In genomic region chr14:27376115-27376648, GRCm38 (mm10) we compare ENCODE assay signal across 13 mouse cellular contexts. TPM values are rescaled to one million over a fixed set of nuclear protein-coding genes. Genes with fewer than 3 reads are reported as not detected.
A peak's percentile ranks its signal among the peaks of the same experiment; 100 is the strongest.
DNase-seq lines count a peak whose midpoint lies in the region; ATAC-seq and TF ChIP-seq lines count a peak whose summit lies in the region.
"Had no signal": no experiment of that assay in that cellular context is flagged by ENCODE, and none has a peak within 500 bp of the region (broad histone marks: within the 10 kb centered on the region; RNA-seq: fewer than 3 reads in every experiment).

No protein-coding gene starts in this region.

- ATAC-seq in kidney, postnatal 0 days (replicated peaks; ENCODE audit: low FRiP score, low read depth): no peak
- ATAC-seq in kidney, embryonic 14.5 days (ENCODE audit: low FRiP score, low TSS enrichment): no peak
- peak; percentile 79 for ATAC-seq in monocyte, adult 5-6 weeks (replicated peaks; ENCODE audit: insufficient number of reproducible peaks, low FRiP score, low TSS enrichment, poor library complexity, severe bottlenecking)
- no peak for ATAC-seq in hindbrain, embryonic 13.5 days (ENCODE audit: low FRiP score)
- no peak for ATAC-seq in midbrain, embryonic 16.5 days

- DNase-seq in kidney, postnatal 0 days (ENCODE audit: low spot score): no peak
- DNase-seq in ovary, postnatal 14 days (ENCODE audit: low spot score): no peak
- DNase-seq: kidney, adult 9 months; thymus, postnatal 25 days had no signal

- H3ac ChIP-seq in C2C12 (ENCODE audit: control insufficient read depth, insufficient read length, low read depth): peak overlapping the region; percentile 6

- H3K27ac ChIP-seq in kidney, postnatal 0 days: 0 out of 2 replicates have a peak overlapping the region, but pooled peaks have one; percentile 5
- no peak overlapping the region for H3K27ac ChIP-seq in kidney, embryonic 14.5 days (ENCODE audit: low read depth, low read length)
- peak overlapping the region; percentile 51 for H3K27ac ChIP-seq in bone marrow macrophage, adult 2 months (ENCODE audit: insufficient read depth, low read depth, low read length)
- H3K27ac ChIP-seq in hindbrain, embryonic 13.5 days: no peak overlapping the region
- H3K27ac ChIP-seq in midbrain, embryonic 16.5 days (ENCODE audit: low read length): no peak overlapping the region
- H3K27ac ChIP-seq: forebrain, embryonic 12.5 days; heart, embryonic 13.5 days had no signal

- no peaks in the 10 kb centered on the region for H3K36me3 ChIP-seq in kidney, postnatal 0 days (ENCODE audit: insufficient read depth, low read length)
- no peaks in the 10 kb centered on the region for H3K36me3 ChIP-seq in kidney, embryonic 14.5 days (ENCODE audit: control insufficient read depth, insufficient read depth, low read length)
- H3K36me3 ChIP-seq in C2C12 (ENCODE audit: control insufficient read depth, insufficient read depth): no peaks in the 10 kb centered on the region
- H3K36me3 ChIP-seq in hindbrain, embryonic 13.5 days: no peaks in the 10 kb centered on the region
- H3K36me3 ChIP-seq in midbrain, embryonic 16.5 days (ENCODE audit: control insufficient read depth, insufficient read depth, low read length): no peaks in the 10 kb centered on the region
- H3K36me3 ChIP-seq: forebrain, embryonic 12.5 days; heart, embryonic 13.5 days had no signal

- no peaks in the 10 kb centered on the region for H3K79me2 ChIP-seq in C2C12 (ENCODE audit: control insufficient read depth, insufficient read depth)

- 54% methylated on average over 5 of the region's 5 CpGs for WGBS in kidney, postnatal 0 days
- WGBS in kidney, embryonic 14.5 days: 62% methylated on average over 5 of the region's 5 CpGs
- 67% methylated on average over 5 of the region's 5 CpGs for whole genome bisulfite sequencing in hindbrain, embryonic 13.5 days
- WGBS in midbrain, embryonic 16.5 days: 68% methylated on average over 5 of the region's 5 CpGs

- no peak overlapping the region for H3K4me2 ChIP-seq in kidney, postnatal 0 days (ENCODE audit: low read length)
- no peak overlapping the region for H3K4me2 ChIP-seq in kidney, embryonic 14.5 days (replicated peaks; ENCODE audit: low read depth, low read length)
- no peak overlapping the region for H3K4me2 ChIP-seq in hindbrain, embryonic 13.5 days
- no peak overlapping the region for H3K4me2 ChIP-seq in midbrain, embryonic 16.5 days (ENCODE audit: low read length)
- H3K4me2 ChIP-seq: forebrain, embryonic 12.5 days; heart, embryonic 13.5 days; midbrain, embryonic 11.5 days had no signal

- no peak overlapping the region for H3K4me3 ChIP-seq in kidney, postnatal 0 days (replicated peaks; ENCODE audit: low read depth, low read length)
- H3K4me3 ChIP-seq in kidney, embryonic 14.5 days (ENCODE audit: low read length): no peak overlapping the region
- H3K4me3 ChIP-seq in C2C12 (ENCODE audit: insufficient read depth, poor library complexity, severe bottlenecking): no peak overlapping the region
- H3K4me3 ChIP-seq in bone marrow macrophage, adult 2 months (ENCODE audit: insufficient read depth, low read length): peak overlapping the region; percentile 6; the same call in 1 of the 2 replicates
- H3K4me3 ChIP-seq in hindbrain, embryonic 13.5 days: no peak overlapping the region
- H3K4me3 ChIP-seq in midbrain, embryonic 16.5 days (ENCODE audit: low read depth, low read length): no peak overlapping the region
- H3K4me3 ChIP-seq: forebrain, embryonic 12.5 days; heart, embryonic 13.5 days had no signal

- no peaks in the 10 kb centered on the region for H3K27me3 ChIP-seq in kidney, postnatal 0 days (ENCODE audit: insufficient read depth, low read length)
- no peaks in the 10 kb centered on the region for H3K27me3 ChIP-seq in kidney, embryonic 14.5 days (ENCODE audit: control insufficient read depth, insufficient read depth, low read length)
- no peaks in the 10 kb centered on the region for H3K27me3 ChIP-seq in C2C12 (ENCODE audit: control insufficient read depth, insufficient read depth, insufficient read length)
- H3K27me3 ChIP-seq in hindbrain, embryonic 13.5 days: no peaks in the 10 kb centered on the region
- H3K27me3 ChIP-seq in midbrain, embryonic 16.5 days (ENCODE audit: control insufficient read depth, insufficient read depth, low read depth, low read length): no peaks in the 10 kb centered on the region
- H3K27me3 ChIP-seq: forebrain, embryonic 12.5 days; heart, embryonic 13.5 days had no signal

- no peak for TF ChIP-seq POLR2A in bone marrow macrophage, adult 2 months (IDR thresholded peaks at IDR 0.05; ENCODE audit: borderline replicate concordance, low read depth, low read length)

- no peaks in the 10 kb centered on the region for H3K9me3 ChIP-seq in kidney, postnatal 0 days (replicated peaks; ENCODE audit: low read length)
- no peaks in the 10 kb centered on the region for H3K9me3 ChIP-seq in kidney, embryonic 14.5 days (ENCODE audit: control insufficient read depth, low read length)
- H3K9me3 ChIP-seq in hindbrain, embryonic 13.5 days: no peaks in the 10 kb centered on the region
- H3K9me3 ChIP-seq in midbrain, embryonic 16.5 days (replicated peaks; ENCODE audit: control insufficient read depth, low read length, poor library complexity, severe bottlenecking): no peaks in the 10 kb centered on the region
- H3K9me3 ChIP-seq: forebrain, embryonic 12.5 days; heart, embryonic 13.5 days had no signal

- no peaks in the 10 kb centered on the region for H3K4me1 ChIP-seq in kidney, postnatal 0 days (replicated peaks; ENCODE audit: insufficient read depth, low read length)
- no peaks in the 10 kb centered on the region for H3K4me1 ChIP-seq in kidney, embryonic 14.5 days (ENCODE audit: control insufficient read depth, insufficient read depth, low read length)
- peaks cover 21% of the 10 kb centered on the region for H3K4me1 ChIP-seq in bone marrow macrophage, adult 2 months (ENCODE audit: control insufficient read depth, insufficient read depth, low read length)
- H3K4me1 ChIP-seq in hindbrain, embryonic 13.5 days (replicated peaks): no peaks in the 10 kb centered on the region
- no peaks in the 10 kb centered on the region for H3K4me1 ChIP-seq in midbrain, embryonic 16.5 days (ENCODE audit: control insufficient read depth, insufficient read depth, low read length)
- H3K4me1 ChIP-seq: forebrain, embryonic 12.5 days had no signal

- no peaks in the 10 kb centered on the region for H3K79me3 ChIP-seq in C2C12 (ENCODE audit: low read depth)

- TF ChIP-seq CTCF in kidney, postnatal 0 days (IDR thresholded peaks at IDR 0.05; ENCODE audit: low read depth): no peak
- TF ChIP-seq CTCF in C2C12 (IDR thresholded peaks at IDR 0.05; ENCODE audit: control insufficient read depth, insufficient read depth, insufficient read length): no peak
- TF ChIP-seq CTCF in bone marrow macrophage, adult 2 months (IDR thresholded peaks at IDR 0.05; ENCODE audit: low read depth, low read length): no peak

- H3K9ac ChIP-seq in kidney, postnatal 0 days (ENCODE audit: low read depth, low read length): no peak overlapping the region
- no peak overlapping the region for H3K9ac ChIP-seq in kidney, embryonic 14.5 days (ENCODE audit: low read depth, low read length)
- H3K9ac ChIP-seq in hindbrain, embryonic 13.5 days: no peak overlapping the region
- no peak overlapping the region for H3K9ac ChIP-seq in midbrain, embryonic 16.5 days (ENCODE audit: low read depth, low read length)
- H3K9ac ChIP-seq: forebrain, embryonic 12.5 days; heart, embryonic 13.5 days had no signal

TF ChIP-seq in C2C12, 6 proteins besides CTCF, POLR2A, EP300 and RAD21:
- TF ChIP-seq FOSL1 (IDR thresholded peaks at IDR 0.05; ENCODE audit: insufficient read depth, low read length, poor library complexity, severe bottlenecking): no peak
- TF ChIP-seq CEBPB (IDR thresholded peaks at IDR 0.05; ENCODE audit: low read depth): peak; percentile 86
- TF ChIP-seq MAX (IDR thresholded peaks at IDR 0.05): no peak
- no peak for TF ChIP-seq MYOG (IDR thresholded peaks at IDR 0.05; ENCODE audit: control insufficient read depth, extremely low read depth, insufficient read length)
- TF ChIP-seq MYOD1 (IDR thresholded peaks at IDR 0.05; ENCODE audit: control insufficient read depth, insufficient read length, low read depth): peak; percentile 18
TF ChIP-seq in C2C12: peak in this region for 2.

RNA-seq across cellular contexts. Expression of gene Fam208a, which starts 52.5 kb away (rescaled TPM):
- 9.5 and 9.7 TPM in 2 replicates for polyA plus RNA-seq in kidney, postnatal 0 days (2015; fragmentation: Nextera tagmentation; extraction: Ambion mirVana)
- 12.8 and 18.6 TPM in 2 replicates for polyA plus RNA-seq in kidney, embryonic 14.5 days (2014; fragmentation: Nextera tagmentation; extraction: Ambion mirVana)
- polyA plus RNA-seq in C2C12 (2012; fragmentation: generic; extraction: Trizol): 1.7 TPM
- polyA plus RNA-seq in bone marrow macrophage, adult 2 months (2012; ENCODE audit: insufficient read depth, insufficient read length, missing spikeins): 22.1 and 26.2 TPM in 2 replicates
- 43.6 to 86.7 TPM (median 53.9 TPM) in 3 replicates for total RNA-seq in monocyte, adult 5-6 weeks (2017)
- polyA plus RNA-seq in hindbrain, embryonic 13.5 days (2015; fragmentation: Nextera tagmentation; extraction: Ambion mirVana): 16.6 and 18.2 TPM in 2 replicates
- 15.0 and 18.1 TPM in 2 replicates for polyA plus RNA-seq in midbrain, embryonic 16.5 days (2015; fragmentation: Nextera tagmentation; extraction: Ambion mirVana)

Comparison
In these comparisons a context has a peak if more than half of its experiments do, and no peak if none do; other contexts are left out.
1. H3K27ac ChIP-seq: peak in kidney, postnatal 0 days (single experiment) and bone marrow macrophage, adult 2 months (single experiment); none in kidney, embryonic 14.5 days (single experiment), hindbrain, embryonic 13.5 days (single experiment) and midbrain, embryonic 16.5 days (single experiment).